Mouse (Mus musculus) liver, embryonic 11.5 days (tissue): ENCODE data around the gene Fam198b. TPM values are rescaled to one million over a fixed set of nuclear protein-coding genes. Genes with fewer than 3 reads are reported as not detected.
A peak's percentile ranks its signal among the peaks of the same experiment; 100 is the strongest.

ENCODE experiments used
- ATAC-seq: fragments of 200-750 bp; cut with Nextera tagmentation; replicated peaks from 2 replicates; pipeline ENCODE4 v1.8.0; 2017; ENCODE audit warnings: moderate number of reproducible peaks, mild to moderate bottlenecking, moderate TSS enrichment, moderate library complexity; ENCODE audit not compliant: low FRiP score
- DNase-seq: peaks from one replicate; pipeline ENCODE4 v3.0.0-alpha.2; 2017; ENCODE audit warnings: low spot score
- H3K27ac ChIP-seq: fragments of 300-500 bp; sonication (generic); 2 replicates; pipeline ENCODE4 v1.5.1; 2014; ENCODE audit warnings: mild to moderate bottlenecking, low read depth, low read length, control low read depth
- H3K27me3 ChIP-seq: fragments of 300-500 bp; sonication (generic); replicated peaks from 2 replicates; pipeline ENCODE4 v1.6.1; 2014; ENCODE audit warnings: low read length, mixed read lengths; ENCODE audit not compliant: control insufficient read depth, insufficient read depth
- H3K36me3 ChIP-seq: fragments of 300-500 bp; sonication (generic); 2 replicates; pipeline ENCODE4 v1.6.1; 2014; ENCODE audit warnings: mild to moderate bottlenecking, low read length, moderate library complexity, mixed read lengths; ENCODE audit not compliant: control insufficient read depth, insufficient read depth
- H3K4me1 ChIP-seq: fragments of 300-500 bp; sonication (generic); replicated peaks from 2 replicates; pipeline ENCODE4 v1.6.1; 2014; ENCODE audit warnings: low read length, mixed read lengths; ENCODE audit not compliant: control insufficient read depth, insufficient read depth
- H3K4me2 ChIP-seq: fragments of 300-500 bp; sonication (generic); 2 replicates; pipeline ENCODE4 v1.6.1; 2014; ENCODE audit warnings: mild to moderate bottlenecking, control low read depth, moderate library complexity
- H3K4me3 ChIP-seq: fragments of 300-500 bp; sonication (generic); 2 replicates; pipeline ENCODE4 v1.5.1; 2014; ENCODE audit warnings: low read depth, low read length, control low read depth
- H3K9ac ChIP-seq: fragments of 300-500 bp; sonication (generic); 2 replicates; pipeline ENCODE4 v1.6.1; 2014; ENCODE audit warnings: low read depth, low read length, control low read depth
- H3K9me3 ChIP-seq: fragments of 300-500 bp; sonication (generic); 2 replicates; pipeline ENCODE4 v1.6.1; 2016; ENCODE audit warnings: low read length, inconsistent platforms, mixed read lengths; ENCODE audit not compliant: control insufficient read depth
- WGBS: fragments of 180-500 bp; shearing (Covaris S2); extraction: QIAGEN DNeasy Blood & Tissue Kit; methylation state at CpG from one replicate; pipeline ENCODE4 v1.1.7; 2014; 5-methylcytosine and 5-hydroxymethylcytosine counted together
- polyA plus RNA-seq: library from polyadenylated mRNA; unstranded; fragments of >200 nt; fragmentation: Nextera tagmentation; extraction: Ambion mirVana; gene quantifications from 2 replicates; pipeline ENCODE4 v1.2.1, GENCODE M21; 2014

Gene Fam198b
- polyA plus RNA-seq, 1 experiment from 2014 or later = 5.9 TPM

- Histone ChIP-seq H3K27me3 (no peaks in the 10 kb centered on the region), H3K27ac (no peak overlapping the region), H3K4me2 (no peak overlapping the region), H3K4me1 (no peaks in the 10 kb centered on the region), H3K9me3 (no peaks in the 10 kb centered on the region), H3K36me3 (no peaks in the 10 kb centered on the region), H3K4me3 (no peak overlapping the region), H3K9ac (no peak overlapping the region)
- 85% methylated on average over 5 of the region's 5 CpGs for WGBS
- DNase-seq (no peak), ATAC-seq (no peak)
Observed at GRCm38 (mm10) chr3:79875471-79875870, 8.9 kb upstream of the Fam198b start.

- Histone ChIP-seq H3K27me3 (no peaks in the 10 kb centered on the region), H3K4me1 (no peaks in the 10 kb centered on the region), H3K9ac (no peak overlapping the region), H3K36me3 (no peaks in the 10 kb centered on the region), H3K4me2 (no peak overlapping the region), H3K27ac (no peak overlapping the region), H3K9me3 (no peaks in the 10 kb centered on the region), H3K4me3 (no peak overlapping the region)
- WGBS = 74% methylated on average over 3 of the region's 3 CpGs
- ATAC-seq (0 out of 2 replicates have a peak, but pooled peaks have one; percentile 41), DNase-seq (no peak)
Observed at GRCm38 (mm10) chr3:79878350-79878749, 6.0 kb upstream of the Fam198b start.

GRCm38 (mm10) chr3:79879246-79879645 is 5.1 kb upstream of the Fam198b start:
- no peak for ATAC-seq
- H3K4me3 ChIP-seq = no peak overlapping the region
- H3K4me2 ChIP-seq = peak overlapping the region; percentile 11; the same call in 1 of the 2 replicates
- H3K9me3 ChIP-seq = no peaks in the 10 kb centered on the region
- DNase-seq = no peak
- H3K27me3 ChIP-seq = no peaks in the 10 kb centered on the region
- no peak overlapping the region for H3K9ac ChIP-seq
- WGBS = 57% methylated on average over 9 of the region's 9 CpGs
- H3K27ac ChIP-seq = no peak overlapping the region
- no peaks in the 10 kb centered on the region for H3K36me3 ChIP-seq
- 0 out of 2 replicates have a peak, but pooled peaks cover under 1% of the 10 kb centered on the region for H3K4me1 ChIP-seq

- H3K9me3 ChIP-seq = no peaks in the 10 kb centered on the region
- H3K36me3 ChIP-seq = no peaks in the 10 kb centered on the region
- H3K4me2 ChIP-seq = no peak overlapping the region
- no peak overlapping the region for H3K9ac ChIP-seq
- H3K27ac ChIP-seq = no peak overlapping the region
- no peak overlapping the region for H3K4me3 ChIP-seq
- H3K27me3 ChIP-seq = no peaks in the 10 kb centered on the region
- whole genome bisulfite sequencing = 54% methylated on average over 2 of the region's 2 CpGs
- ATAC-seq = no peak
- peaks cover 8% of the 10 kb centered on the region for H3K4me1 ChIP-seq
- DNase-seq = no peak
Observed at GRCm38 (mm10) chr3:79881645-79882044, 2.7 kb upstream of the Fam198b start.

- Histone ChIP-seq H3K27me3 (no peaks in the 10 kb centered on the region), H3K9ac (no peak overlapping the region), H3K4me3 (no peak overlapping the region), H3K4me2 (no peak overlapping the region), H3K4me1 (peaks cover 8% of the 10 kb centered on the region), H3K36me3 (no peaks in the 10 kb centered on the region), H3K9me3 (no peaks in the 10 kb centered on the region), H3K27ac (no peak overlapping the region)
- no peak for DNase-seq
- WGBS = 33% methylated on average over 7 of the region's 7 CpGs
- ATAC-seq = peak; percentile 46; the same call in 1 of the 2 replicates
Observed at GRCm38 (mm10) chr3:79883092-79883491, 1.2 kb upstream of the Fam198b start.

GRCm38 (mm10) chr3:79884761-79885189 is 442 bp downstream of the Fam198b start:
- peak; percentile 47 for DNase-seq
- Histone ChIP-seq H3K4me1 (peaks cover 8% of the 10 kb centered on the region), H3K4me3 (peak overlapping the region; percentile 18), H3K36me3 (no peaks in the 10 kb centered on the region), H3K4me2 (peak overlapping the region; percentile 38), H3K27me3 (no peaks in the 10 kb centered on the region), H3K9ac (peak overlapping the region; percentile 21; the same call in 1 of the 2 replicates), H3K27ac (no peak overlapping the region), H3K9me3 (no peaks in the 10 kb centered on the region)
- 0 out of 2 replicates have a peak, but pooled peaks have one; percentile 27 for ATAC-seq
- WGBS = 23% methylated on average over 9 of the region's 9 CpGs

- ATAC-seq (peak; percentile 27; the same call in 1 of the 2 replicates), DNase-seq (peak; percentile 56)
- no peaks in the 10 kb centered on the region for H3K27me3 ChIP-seq
- peaks cover 8% of the 10 kb centered on the region for H3K4me1 ChIP-seq
- H3K9me3 ChIP-seq = no peaks in the 10 kb centered on the region
- peak overlapping the region; percentile 69 for H3K4me2 ChIP-seq
- H3K27ac ChIP-seq = peak overlapping the region; percentile 17
- WGBS = 12% methylated on average over 19 of the region's 19 CpGs
- no peaks in the 10 kb centered on the region for H3K36me3 ChIP-seq
- H3K9ac ChIP-seq = peak overlapping the region; percentile 42
- H3K4me3 ChIP-seq = peak overlapping the region; percentile 30
Observed at GRCm38 (mm10) chr3:79885686-79886356, 1.5 kb downstream of the Fam198b start.

- Histone ChIP-seq H3K9ac (peak overlapping the region; percentile 42), H3K4me2 (peak overlapping the region; percentile 69), H3K36me3 (no peaks in the 10 kb centered on the region), H3K4me3 (peak overlapping the region; percentile 30), H3K4me1 (peaks cover 8% of the 10 kb centered on the region), H3K27me3 (no peaks in the 10 kb centered on the region), H3K9me3 (no peaks in the 10 kb centered on the region), H3K27ac (peak overlapping the region; percentile 17)
- peak; percentile 46; the same call in 1 of the 2 replicates for ATAC-seq
- DNase-seq = no peak
- 71% methylated on average over 23 of the region's 23 CpGs for WGBS
Observed at GRCm38 (mm10) chr3:79886357-79887091, 2.2 kb downstream of the Fam198b start.
